Mouse (Mus musculus) testis, postnatal 10 days (tissue): Measurements from ENCODE around the gene Gm10065.
A peak's percentile ranks its signal among the peaks of the same experiment; 100 is the strongest.
"Not testable (repeated sequence)": the region's sequence is repeated elsewhere in the genome, so short reads cannot be mapped to it uniquely, and the experiment has no call there.

Experiments
- DNase-seq: peaks from one replicate; pipeline ENCODE4 v3.0.0; 2021; ENCODE audit warnings: low spot score

The Gm10065 gene

GRCm38 (mm10) chr13:21478759-21479670, at the start of gene Gm10065, which contains the start of gene Zkscan4:
Gm10065 (minus strand) TSS chr13:21479441.
Zkscan4 (plus strand) TSS chr13:21478907.
- peak; percentile 71 for DNase-seq

- DNase-seq = peak; percentile 85
These were observed 27.0 kb upstream of the Gm10065 start for GRCm38 (mm10) chr13:21506221-21506649.

DNA sequence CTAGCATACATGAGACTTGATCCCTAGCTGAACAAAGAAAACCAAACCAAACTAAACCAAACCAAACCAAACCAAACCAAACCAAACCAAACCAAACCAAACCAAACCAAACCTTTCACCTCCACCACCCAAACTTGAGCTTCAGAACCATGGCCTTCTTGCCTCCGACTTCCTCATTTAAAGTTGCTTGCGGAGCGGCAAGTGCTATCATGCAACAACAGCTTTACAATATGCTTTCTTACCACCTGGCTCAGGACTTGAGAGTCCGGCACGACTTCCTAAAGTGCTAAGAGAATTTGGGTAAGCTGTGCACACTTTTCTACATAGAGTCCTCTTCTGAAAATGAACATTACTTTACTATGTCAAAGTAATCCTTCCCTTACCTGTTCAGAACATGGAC, 23.1 kb upstream of the Gm10065 start:
- DNase-seq = no peak

DNA sequence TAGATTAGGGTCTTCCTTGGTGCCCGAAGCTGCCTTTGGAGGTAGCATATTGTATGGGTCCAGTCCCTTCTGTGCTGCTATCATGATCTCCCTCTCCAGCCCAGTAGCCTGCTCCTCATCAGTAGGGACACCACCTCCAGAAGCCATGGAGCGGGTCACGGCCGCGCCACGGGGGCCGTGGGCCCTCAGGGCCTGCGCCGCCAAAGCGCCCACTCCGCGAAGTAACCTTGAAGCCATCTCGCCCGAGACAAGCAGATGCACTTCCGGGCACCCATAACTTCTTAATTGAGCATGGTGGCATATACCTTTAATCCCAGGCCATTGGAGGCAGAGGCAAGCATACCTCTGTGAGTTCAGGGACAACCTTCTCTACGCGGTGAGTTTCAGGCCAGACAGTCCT, 21.9 kb upstream of the Gm10065 start, which contains the start of gene Gm11273:
Gm11273 (minus strand) TSS at position 237 of the 400 bp plus-strand sequence.
- DNase-seq = not testable (repeated sequence)

DNA sequence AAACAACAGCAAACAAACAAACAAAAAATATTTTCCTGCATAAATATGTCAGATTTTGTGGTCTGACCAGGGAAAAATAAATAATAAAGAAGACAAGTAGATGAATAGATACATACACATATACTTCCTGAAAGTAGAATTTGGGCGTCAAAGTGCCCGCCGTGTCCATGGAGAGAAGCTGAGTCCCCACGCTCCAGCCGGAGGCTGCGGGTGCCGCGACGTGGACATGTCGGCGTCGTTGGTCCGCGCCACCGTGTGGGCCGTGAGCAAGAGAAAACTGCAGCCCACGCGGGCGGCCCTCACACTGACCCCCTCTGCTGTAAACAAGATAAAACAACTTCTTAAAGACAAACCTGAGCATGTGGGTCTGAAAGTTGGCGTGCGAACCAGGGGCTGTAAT, 15.8 kb upstream of the Gm10065 start, which contains the start of gene AK157302:
AK157302 (plus strand) TSS at position 144 of the 400 bp plus-strand sequence.
- no peak for DNase-seq

DNA sequence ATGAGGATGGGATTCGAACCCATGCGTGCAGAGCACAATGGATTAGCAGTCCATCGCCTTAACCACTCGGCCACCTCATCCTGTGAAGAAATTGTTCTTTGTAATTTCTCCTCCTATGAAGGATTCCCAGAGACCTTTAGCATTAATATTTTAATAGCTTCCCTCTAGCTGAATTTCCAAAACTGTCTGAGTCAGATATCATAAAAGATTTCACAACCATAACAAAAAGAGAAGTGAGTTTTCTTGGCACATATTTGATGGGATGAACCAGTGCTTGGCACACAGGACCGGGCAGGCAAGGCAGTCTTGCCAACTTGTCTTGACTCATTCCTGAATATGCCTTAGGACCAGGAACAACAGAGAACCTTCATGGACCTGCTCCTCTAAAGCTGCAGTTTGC, 13.6 kb upstream of the Gm10065 start:
- DNase-seq = no peak

- no peak for DNase-seq
These were observed 7.6 kb upstream of the Gm10065 start for GRCm38 (mm10) chr13:21486881-21487280.

DNA sequence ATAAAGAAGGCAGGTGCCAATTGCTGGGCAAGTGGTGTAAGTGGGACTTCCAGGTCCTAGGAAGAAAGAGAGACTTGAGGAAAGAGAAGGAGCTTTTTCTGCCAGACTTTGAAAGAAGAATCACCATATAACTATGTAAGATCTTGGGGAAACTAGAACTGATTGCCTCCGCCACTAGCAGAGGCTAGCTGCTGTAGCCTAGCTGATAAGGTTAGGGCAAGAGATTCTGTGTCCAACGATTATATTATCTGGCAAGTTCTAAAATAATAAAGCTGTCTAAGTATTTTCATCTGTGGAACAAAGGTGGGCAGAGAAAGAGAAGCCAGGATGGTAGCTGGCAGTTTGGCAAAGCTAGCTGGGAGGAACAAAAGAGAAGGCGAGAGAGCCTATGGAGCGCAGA, 6.8 kb downstream of the Gm10065 start:
- DNase-seq = no peak

DNA sequence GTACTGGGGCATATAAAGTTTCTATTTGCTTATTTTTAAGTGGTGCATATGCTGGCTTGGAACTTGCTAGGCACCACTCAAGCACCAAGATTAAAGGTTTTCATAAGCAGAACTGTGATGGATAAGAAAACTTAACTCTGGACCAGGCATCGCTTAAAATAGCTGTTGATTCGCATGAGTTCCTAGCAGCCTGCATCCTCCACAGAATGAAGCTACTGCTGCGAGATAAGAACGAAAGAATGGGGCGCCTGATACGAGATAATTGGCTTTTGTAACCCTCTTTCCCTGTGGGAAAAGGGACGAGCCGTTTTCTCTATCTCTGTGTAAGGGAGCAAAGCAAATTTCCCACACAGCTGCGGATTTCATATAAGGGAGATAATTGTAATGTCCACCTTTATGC, 10.1 kb downstream of the Gm10065 start:
- no peak for DNase-seq

- DNase-seq = peak; percentile 83
These were observed 10.9 kb downstream of the Gm10065 start, which contains the start of gene Nkapl for GRCm38 (mm10) chr13:21468061-21469019. Nkapl (minus strand) TSS chr13:21468509.

DNA sequence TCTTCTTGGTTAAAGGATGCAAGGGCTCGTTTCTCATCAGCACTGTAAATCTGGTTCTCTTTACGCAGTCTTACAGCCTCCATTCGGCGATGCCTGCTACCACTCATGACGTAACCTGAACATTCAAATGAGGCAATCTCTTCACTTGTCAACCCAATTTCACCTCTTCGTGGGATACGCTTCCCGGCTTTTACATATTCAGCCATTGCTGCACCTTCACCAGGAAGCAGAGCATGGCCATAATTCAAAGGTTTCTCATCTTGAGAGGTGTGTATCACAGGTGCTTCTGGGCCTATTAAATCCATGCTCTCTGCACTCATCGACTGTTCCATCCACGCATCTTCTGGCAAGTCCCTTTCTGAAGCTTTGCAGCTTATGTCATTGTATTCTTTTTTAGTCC, 11.9 kb downstream of the Gm10065 start:
- no peak for DNase-seq

GRCm38 (mm10) chr13:21462516-21462915, 16.7 kb downstream of the Gm10065 start:
- DNase-seq = not testable (repeated sequence)

- no peak for DNase-seq
These were observed 22.9 kb downstream of the Gm10065 start for GRCm38 (mm10) chr13:21456347-21456746.

GRCm38 (mm10) chr13:21454133-21454532, 25.1 kb downstream of the Gm10065 start:
- no peak for DNase-seq

DNA sequence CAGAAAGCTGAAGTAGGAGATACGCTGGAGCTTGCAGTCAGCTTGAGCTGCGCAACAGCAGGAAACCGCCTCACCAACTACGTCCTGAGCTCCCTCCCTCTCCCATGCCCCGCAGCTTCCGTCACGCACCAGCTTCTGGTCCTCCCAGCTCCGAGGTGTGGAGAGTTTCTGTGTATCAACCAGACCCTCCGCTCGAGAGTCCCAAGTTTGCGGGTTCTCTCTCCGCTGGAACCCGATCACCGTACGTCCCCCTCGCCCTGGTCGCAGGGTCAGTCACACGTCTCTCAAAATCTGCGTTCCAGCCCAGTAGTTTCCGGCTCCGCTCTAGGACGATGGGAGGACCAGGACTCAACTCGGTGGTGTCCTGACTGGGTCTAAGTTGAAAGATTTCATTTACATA, 25.8 kb downstream of the Gm10065 start, which contains the start of gene Zscan26:
Zscan26 (minus strand) TSS at position 282 of the 400 bp plus-strand sequence.
- DNase-seq = peak; percentile 77

DNA sequence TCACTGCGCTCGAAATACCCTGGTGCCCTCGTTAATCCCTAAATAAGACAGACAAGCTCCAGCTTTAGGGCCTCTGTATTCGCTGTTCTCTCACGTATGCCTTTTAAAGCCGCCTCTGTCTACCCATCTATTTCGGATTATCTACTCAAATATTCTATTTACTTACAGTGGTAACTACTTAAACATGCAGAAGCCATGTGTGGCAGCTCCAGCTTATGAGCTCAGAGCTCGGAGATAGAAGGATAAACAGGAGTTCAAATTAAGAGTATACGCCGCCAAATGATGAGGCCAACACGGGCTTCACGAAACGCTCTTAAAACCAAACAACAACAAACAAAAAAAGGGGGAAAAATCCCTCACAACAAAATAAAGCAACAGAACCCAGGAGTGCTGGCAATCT, 26.2 kb downstream of the Gm10065 start:
- no peak for DNase-seq

GRCm38 (mm10) chr13:21447856-21448614, 31.2 kb downstream of the Gm10065 start:
- DNase-seq = no peak

DNA sequence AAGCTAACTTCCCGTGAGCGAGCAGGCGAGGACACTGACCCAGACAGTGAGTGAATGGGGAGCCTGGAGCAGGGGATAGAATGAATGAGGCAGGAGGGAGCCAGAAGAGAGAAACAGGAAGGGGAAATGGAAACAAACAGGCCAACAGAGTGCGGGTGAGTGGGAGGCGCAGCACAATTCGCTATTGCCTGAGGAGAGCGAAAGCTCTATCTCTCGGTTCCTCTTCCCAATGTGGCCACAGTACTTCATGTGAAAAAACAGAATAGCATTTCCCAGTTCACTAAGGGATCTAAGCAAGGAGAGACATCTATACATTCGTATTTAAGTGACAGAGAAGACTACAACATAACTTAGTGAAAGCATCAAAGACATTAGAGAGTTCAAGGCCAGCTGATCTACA, 32.4 kb downstream of the Gm10065 start:
- no peak for DNase-seq

DNA sequence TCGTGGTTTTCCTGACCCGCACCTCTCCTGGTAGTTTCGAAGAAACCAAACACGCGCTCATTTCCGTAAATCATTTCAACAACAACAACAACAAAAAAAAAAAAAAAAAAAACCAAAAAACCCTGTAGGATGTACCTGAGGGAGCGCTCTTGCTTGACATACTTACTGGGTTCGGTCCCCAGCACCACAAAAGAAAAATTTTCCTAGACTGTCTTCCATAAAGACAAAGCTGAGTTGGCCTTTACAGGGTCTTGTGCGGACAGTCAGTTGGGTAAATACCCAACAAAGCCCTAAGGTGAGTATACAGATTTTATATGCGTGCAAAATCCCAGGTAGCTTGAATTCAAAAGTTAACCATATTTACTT, 38.1 kb downstream of the Gm10065 start:
- no peak for DNase-seq

GRCm38 (mm10) chr13:21440503-21441206, 38.6 kb downstream of the Gm10065 start, which contains the start of gene Pgbd1:
Pgbd1 (minus strand) TSS chr13:21441058.
- peak; percentile 73 for DNase-seq

DNA sequence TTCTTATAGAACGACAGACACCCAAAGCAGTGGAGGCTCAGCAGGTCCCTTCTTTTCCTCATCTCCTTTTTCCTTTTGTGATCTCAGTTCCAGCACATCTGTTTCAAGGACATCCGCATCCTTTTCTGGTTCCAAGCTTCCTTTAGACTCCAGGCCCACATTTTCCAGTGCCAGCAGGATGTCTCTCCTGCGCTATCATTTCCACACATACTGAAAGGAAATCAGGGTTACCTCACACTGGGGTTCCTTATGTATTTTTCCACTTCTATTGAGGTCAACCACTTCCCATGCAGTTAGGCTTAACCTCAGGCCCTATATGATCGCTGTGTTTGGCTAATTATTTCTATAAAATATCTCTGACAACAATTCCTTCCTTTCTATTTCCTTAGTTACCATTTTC, 43.8 kb downstream of the Gm10065 start:
- DNase-seq = no peak
